Mouse (Mus musculus) heart, embryonic 11.5 days (tissue): Measurements from ENCODE around the gene Rin2. TPM values are rescaled to one million over a fixed set of nuclear protein-coding genes. Genes with fewer than 3 reads are reported as not detected.
A peak's percentile ranks its signal among the peaks of the same experiment; 100 is the strongest.

Source experiments
- ATAC-seq: fragments of 200-750 bp; cut with Nextera tagmentation; replicated peaks from 2 replicates; pipeline ENCODE4 v1.8.0; 2017; ENCODE audit warnings: moderate library complexity; ENCODE audit not compliant: insufficient number of reproducible peaks, low FRiP score, low TSS enrichment
- H3K27ac ChIP-seq: fragments of 300-500 bp; sonication (generic); 2 replicates; pipeline ENCODE4 v1.5.1; 2014; ENCODE audit warnings: mild to moderate bottlenecking, low read depth, low read length
- H3K27me3 ChIP-seq: fragments of 300-500 bp; sonication (generic); 2 replicates; pipeline ENCODE4 v1.6.1; 2014; ENCODE audit warnings: mild to moderate bottlenecking, low read length, mixed read lengths; ENCODE audit not compliant: control insufficient read depth, insufficient read depth
- H3K36me3 ChIP-seq: fragments of 300-500 bp; sonication (generic); 2 replicates; pipeline ENCODE4 v1.6.1; 2014; ENCODE audit warnings: mild to moderate bottlenecking, low read length, moderate library complexity, mixed read lengths; ENCODE audit not compliant: control insufficient read depth, insufficient read depth
- H3K4me1 ChIP-seq: fragments of 300-500 bp; sonication (generic); 2 replicates; pipeline ENCODE4 v1.6.1; 2014; ENCODE audit warnings: low read length; ENCODE audit not compliant: control insufficient read depth, insufficient read depth
- H3K4me2 ChIP-seq: fragments of 300-500 bp; sonication (generic); 2 replicates; pipeline ENCODE4 v1.6.1; 2014; ENCODE audit warnings: mild to moderate bottlenecking, moderate library complexity
- H3K4me3 ChIP-seq: fragments of 300-500 bp; sonication (generic); 2 replicates; pipeline ENCODE4 v1.5.1; 2014; ENCODE audit warnings: low read depth, low read length
- H3K9ac ChIP-seq: fragments of 300-500 bp; sonication (generic); 2 replicates; pipeline ENCODE4 v1.6.1; 2014; ENCODE audit warnings: mild to moderate bottlenecking, low read depth, low read length, moderate library complexity
- H3K9me3 ChIP-seq: fragments of 300-500 bp; sonication (generic); replicated peaks from 2 replicates; pipeline ENCODE4 v1.6.1; 2016; ENCODE audit warnings: low read length; ENCODE audit not compliant: control insufficient read depth
- WGBS: fragments of 180-500 bp; shearing (Covaris S2); extraction: QIAGEN DNeasy Blood & Tissue Kit; methylation state at CpG from one replicate; pipeline ENCODE4 v1.1.7; 2014; ENCODE audit not compliant: insufficient replicate concordance; 5-methylcytosine and 5-hydroxymethylcytosine counted together
- polyA plus RNA-seq: library from polyadenylated mRNA; unstranded; fragments of >200 nt; fragmentation: Nextera tagmentation; extraction: Ambion mirVana; gene quantifications from 2 replicates; pipeline ENCODE4 v1.2.1, GENCODE M21; 2014

Rin2 gene
- polyA plus RNA-seq, 1 experiment from 2014 or later, result 16.3 TPM

- no peaks in the 10 kb centered on the region for H3K27me3 ChIP-seq
- 0 out of 2 replicates have a peak, but pooled peaks cover 2% of the 10 kb centered on the region for H3K4me1 ChIP-seq
- no peak overlapping the region for H3K4me3 ChIP-seq
- no peak overlapping the region for H3K9ac ChIP-seq
- no peak for ATAC-seq
- no peaks in the 10 kb centered on the region for H3K9me3 ChIP-seq
- 93% methylated on average over 10 of the region's 10 CpGs for WGBS
- H3K27ac ChIP-seq, result no peak overlapping the region
- no peaks in the 10 kb centered on the region for H3K36me3 ChIP-seq
- H3K4me2 ChIP-seq, result no peak overlapping the region
Measured at GRCm38 (mm10) chr2:145825221-145825620, 150.2 kb downstream of the Rin2 start.

GRCm38 (mm10) chr2:145827930-145828329, 152.9 kb downstream of the Rin2 start:
- no peak overlapping the region for H3K4me3 ChIP-seq
- no peaks in the 10 kb centered on the region for H3K36me3 ChIP-seq
- ATAC-seq, result no peak
- no peak overlapping the region for H3K27ac ChIP-seq
- H3K9ac ChIP-seq, result no peak overlapping the region
- H3K27me3 ChIP-seq, result no peaks in the 10 kb centered on the region
- H3K9me3 ChIP-seq, result no peaks in the 10 kb centered on the region
- H3K4me2 ChIP-seq, result no peak overlapping the region
- H3K4me1 ChIP-seq, result peaks cover 9% of the 10 kb centered on the region
- WGBS, result 65% methylated on average over 2 of the region's 2 CpGs

- no peak overlapping the region for H3K4me2 ChIP-seq
- H3K4me1 ChIP-seq, result peaks cover 7% of the 10 kb centered on the region
- ATAC-seq, result no peak
- WGBS, result 88% methylated on average over 3 of the region's 3 CpGs
- H3K9me3 ChIP-seq, result no peaks in the 10 kb centered on the region
- H3K9ac ChIP-seq, result no peak overlapping the region
- H3K27me3 ChIP-seq, result no peaks in the 10 kb centered on the region
- no peak overlapping the region for H3K4me3 ChIP-seq
- H3K36me3 ChIP-seq, result no peaks in the 10 kb centered on the region
- H3K27ac ChIP-seq, result no peak overlapping the region
Measured at GRCm38 (mm10) chr2:145828603-145829002, 153.6 kb downstream of the Rin2 start.

- WGBS, result 78% methylated on average over 4 of the region's 4 CpGs
- H3K9ac ChIP-seq, result no peak overlapping the region
Measured at GRCm38 (mm10) chr2:145829231-145829630, 154.2 kb downstream of the Rin2 start.

GRCm38 (mm10) chr2:145830417-145830816, 155.4 kb downstream of the Rin2 start:
- H3K9me3 ChIP-seq, result no peaks in the 10 kb centered on the region
- WGBS, result 78% methylated on average over 3 of the region's 3 CpGs

More at GRCm38 (mm10) chr2:145829231-145829630, 154.2 kb downstream of the Rin2 start:
- Histone ChIP-seq H3K36me3 (no peaks in the 10 kb centered on the region), H3K4me3 (no peak overlapping the region), H3K27me3 (no peaks in the 10 kb centered on the region), H3K9me3 (no peaks in the 10 kb centered on the region), H3K4me2 (no peak overlapping the region), H3K27ac (no peak overlapping the region), H3K4me1 (peaks cover 7% of the 10 kb centered on the region)
- ATAC-seq, result no peak

GRCm38 (mm10) chr2:145831949-145832835, 157.2 kb downstream of the Rin2 start:
- H3K4me3 ChIP-seq, result no peak overlapping the region
- H3K36me3 ChIP-seq, result no peaks in the 10 kb centered on the region
- H3K27ac ChIP-seq, result peak overlapping the region; percentile 69
- ATAC-seq, result peak; percentile 72
- peak overlapping the region; percentile 33 for H3K4me2 ChIP-seq
- H3K9ac ChIP-seq, result no peak overlapping the region
- peaks cover 7% of the 10 kb centered on the region for H3K4me1 ChIP-seq
- H3K27me3 ChIP-seq, result no peaks in the 10 kb centered on the region
- WGBS, result 41% methylated on average over 17 of the region's 17 CpGs
- H3K9me3 ChIP-seq, result no peaks in the 10 kb centered on the region

More at GRCm38 (mm10) chr2:145830417-145830816, 155.4 kb downstream of the Rin2 start:
- H3K27me3 ChIP-seq, result no peaks in the 10 kb centered on the region
- no peak overlapping the region for H3K9ac ChIP-seq
- H3K4me3 ChIP-seq, result no peak overlapping the region
- H3K4me1 ChIP-seq, result peaks cover 7% of the 10 kb centered on the region
- H3K36me3 ChIP-seq, result no peaks in the 10 kb centered on the region
- H3K27ac ChIP-seq, result no peak overlapping the region
- H3K4me2 ChIP-seq, result no peak overlapping the region
- no peak for ATAC-seq

GRCm38 (mm10) chr2:145832836-145833221, 157.8 kb downstream of the Rin2 start:
- peaks cover 7% of the 10 kb centered on the region for H3K4me1 ChIP-seq
- H3K27me3 ChIP-seq, result no peaks in the 10 kb centered on the region
- no peak for ATAC-seq
- WGBS, result 63% methylated on average over 5 of the region's 5 CpGs
- no peaks in the 10 kb centered on the region for H3K36me3 ChIP-seq
- H3K4me2 ChIP-seq, result no peak overlapping the region
- H3K9me3 ChIP-seq, result no peaks in the 10 kb centered on the region
- no peak overlapping the region for H3K4me3 ChIP-seq
- H3K27ac ChIP-seq, result peak overlapping the region; percentile 69
- H3K9ac ChIP-seq, result no peak overlapping the region

GRCm38 (mm10) chr2:145833341-145833740, 158.3 kb downstream of the Rin2 start:
- WGBS, result 73% methylated on average over 3 of the region's 3 CpGs
- Histone ChIP-seq H3K4me3 (no peak overlapping the region), H3K27ac (no peak overlapping the region), H3K9ac (no peak overlapping the region), H3K9me3 (no peaks in the 10 kb centered on the region), H3K36me3 (no peaks in the 10 kb centered on the region), H3K4me1 (peaks cover 7% of the 10 kb centered on the region), H3K27me3 (no peaks in the 10 kb centered on the region), H3K4me2 (no peak overlapping the region)
- ATAC-seq, result no peak

GRCm38 (mm10) chr2:145835920-145836319, 160.9 kb downstream of the Rin2 start:
- H3K4me2 ChIP-seq, result no peak overlapping the region
- H3K36me3 ChIP-seq, result no peaks in the 10 kb centered on the region
- no peaks in the 10 kb centered on the region for H3K9me3 ChIP-seq
- peaks cover 7% of the 10 kb centered on the region for H3K4me1 ChIP-seq
- H3K27ac ChIP-seq, result no peak overlapping the region
- ATAC-seq, result no peak
- H3K4me3 ChIP-seq, result no peak overlapping the region
- no peaks in the 10 kb centered on the region for H3K27me3 ChIP-seq
- 76% methylated on average over 1 of the region's 1 CpGs for WGBS
- no peak overlapping the region for H3K9ac ChIP-seq
